Mouse (Mus musculus) neural tube, postnatal 0 days (tissue): Measurements from ENCODE around the gene Lamb3. TPM values are rescaled to one million over a fixed set of nuclear protein-coding genes. Genes with fewer than 3 reads are reported as not detected.

Experiments
- polyA plus RNA-seq: library from polyadenylated mRNA; unstranded; fragments of >200 nt; fragmentation: Nextera tagmentation; extraction: Ambion mirVana; gene quantifications from 2 replicates; pipeline ENCODE4 v1.2.1, GENCODE M21; 2015

Lamb3 gene
- 0.18 and 0.29 TPM in 2 replicates for polyA plus RNA-seq

GRCm38 (mm10) chr1:193207503-193207902, at the start of gene Lamb3:
Gene Lamb3, plus strand, starts transcription at chr1:193207699.

DNA sequence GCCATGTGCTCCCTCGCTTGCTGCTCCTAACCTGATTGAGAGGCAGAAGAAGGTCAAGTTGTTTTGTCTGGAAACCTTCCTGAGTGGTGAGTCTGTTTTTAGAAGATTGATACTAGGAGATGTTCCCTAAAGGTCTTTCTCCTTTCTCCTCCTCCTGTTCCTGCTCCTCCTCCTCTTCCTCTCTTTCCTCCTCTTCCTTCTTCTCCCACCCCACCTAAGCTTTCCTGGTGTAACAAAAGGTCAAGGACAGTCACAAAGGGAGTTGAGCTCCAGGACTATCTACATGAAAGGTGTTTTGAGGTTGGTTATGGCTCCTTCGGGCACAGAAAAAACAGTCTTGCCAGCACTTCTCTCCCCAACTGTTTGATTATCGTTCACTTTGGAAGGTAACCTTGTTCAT, 39.8 kb upstream of the Lamb3 start, which contains the start of gene A130010J15Rik:
Gene A130010J15Rik (plus strand): TSS at position 301 of the 400 bp plus-strand sequence.

GRCm38 (mm10) chr1:193201383-193201778, 6.1 kb upstream of the Lamb3 start, which contains the start of gene Traf3ip3:
Gene Traf3ip3, minus strand, starts transcription at chr1:193201703.

GRCm38 (mm10) chr1:193263955-193264598, 56.6 kb downstream of the Lamb3 start, which contains the start of gene Hsd11b1:
Gene Hsd11b1, minus strand, starts transcription at chr1:193264075.

GRCm38 (mm10) chr1:193272916-193273601, 65.6 kb downstream of the Lamb3 start, which contains the start of gene G0s2:
Gene G0s2, minus strand, starts transcription at chr1:193273217.

DNA sequence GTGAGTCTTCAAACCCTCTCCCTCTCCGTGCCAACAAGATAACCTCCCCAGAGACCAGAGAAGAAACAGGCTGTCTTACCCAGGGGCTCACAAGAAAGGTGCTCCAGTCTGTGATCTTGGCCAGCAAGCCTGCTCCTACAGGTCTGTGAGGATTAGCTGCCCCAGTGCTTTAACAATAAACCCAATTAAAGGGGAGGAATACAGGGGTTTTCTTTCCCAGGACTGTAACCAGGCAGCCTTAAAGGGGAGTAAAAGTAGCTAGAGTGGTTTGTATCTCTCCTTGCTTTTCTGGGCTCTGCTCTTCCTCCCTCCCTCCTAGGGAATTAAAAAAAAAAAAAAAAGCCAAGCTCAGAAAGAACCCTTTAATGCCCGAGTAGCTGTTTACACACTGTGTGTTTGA, 162.6 kb downstream of the Lamb3 start, which contains the start of gene Camk1g:
Gene Camk1g (minus strand): TSS at position 203 of the 400 bp plus-strand sequence.

Other genes starting within 250 kb of the Lamb3 start
- gene Syt14, start 171.9 kb upstream of the Lamb3 start, polyA plus RNA-seq, result 3.2 and 3.6 TPM in 2 replicates
- 3.4 and 6.2 TPM in 2 replicates for gene Diexf, start 77.4 kb upstream of the Lamb3 start, polyA plus RNA-seq
- 0.64 and 0.65 TPM in 2 replicates for gene Irf6, start 54.6 kb upstream of the Lamb3 start, polyA plus RNA-seq
- gene A130010J15Rik, start 39.7 kb upstream of the Lamb3 start, polyA plus RNA-seq, result 8.3 and 8.4 TPM in 2 replicates
- gene Traf3ip3, start 6.0 kb upstream of the Lamb3 start, polyA plus RNA-seq, result 1.9 and 2.5 TPM in 2 replicates
- 1.2 and 1.5 TPM in 2 replicates for gene Hsd11b1, start 56.4 kb downstream of the Lamb3 start, polyA plus RNA-seq
- 13.9 and 16.1 TPM in 2 replicates for gene G0s2, start 65.5 kb downstream of the Lamb3 start, polyA plus RNA-seq
- 43.3 and 49.5 TPM in 2 replicates for gene Camk1g, start 162.6 kb downstream of the Lamb3 start, polyA plus RNA-seq